In genomic region chr5:119617856-119618255, GRCm38 (mm10) we compare ENCODE assay signal across 24 mouse cellular contexts. TPM values are rescaled to one million over a fixed set of nuclear protein-coding genes. Genes with fewer than 3 reads are reported as not detected.
"Had no signal": no experiment of that assay in that cellular context is flagged by ENCODE, and none has a peak within 500 bp of the region (broad histone marks: within the 10 kb centered on the region; RNA-seq: fewer than 3 reads in every experiment).

No protein-coding gene starts in this region.

- H3K4me1 ChIP-seq: megakaryocyte, embryonic 14.5 days; neural tube, embryonic 12.5 days had no signal

- DNase-seq: liver, postnatal 0 days; lung, adult 2 months; lung, postnatal 14 days; lung, postnatal 36 days; midbrain, embryonic 14.5 days; retina, postnatal 1 day; right cerebral cortex, adult 18-20 months; right cerebral cortex, postnatal 25 days; right cerebral cortex, postnatal 4 days; spleen, adult 18-20 months; thymus, adult 2 months; thymus, postnatal 25 days; thymus, postnatal 4 days had no signal

- H3K4me3 ChIP-seq: lung, embryonic 15.5 days; megakaryocyte, embryonic 14.5 days; midbrain, embryonic 12.5 days; neural tube, embryonic 12.5 days; stomach, embryonic 15.5 days had no signal

- ATAC-seq: liver, postnatal 0 days; lung, postnatal 0 days had no signal

- H3K27ac ChIP-seq: lung, embryonic 15.5 days; macrophage; midbrain, embryonic 12.5 days; neural tube, embryonic 12.5 days; stomach, embryonic 15.5 days; stomach, postnatal 0 days had no signal

RNA-seq across cellular contexts. Expression of gene Tbx3, which starts 52.6 kb away (rescaled TPM):
- total RNA-seq: megakaryocyte progenitor cell, adult 5-6 weeks; monocyte, adult 5-6 weeks; neutrophil, adult 5-6 weeks had no signal
- polyA plus RNA-seq: macrophage had no signal
